Mouse (Mus musculus): Measurements from ENCODE around the gene Cnih2. TPM values are rescaled to one million over a fixed set of nuclear protein-coding genes. Genes with fewer than 3 reads are reported as not detected.
A peak's percentile ranks its signal among the peaks of the same experiment; 100 is the strongest.

Gene Cnih2
- polyA plus RNA-seq, 1 experiment from 2014 or later, result 0.70 TPM

DNA sequence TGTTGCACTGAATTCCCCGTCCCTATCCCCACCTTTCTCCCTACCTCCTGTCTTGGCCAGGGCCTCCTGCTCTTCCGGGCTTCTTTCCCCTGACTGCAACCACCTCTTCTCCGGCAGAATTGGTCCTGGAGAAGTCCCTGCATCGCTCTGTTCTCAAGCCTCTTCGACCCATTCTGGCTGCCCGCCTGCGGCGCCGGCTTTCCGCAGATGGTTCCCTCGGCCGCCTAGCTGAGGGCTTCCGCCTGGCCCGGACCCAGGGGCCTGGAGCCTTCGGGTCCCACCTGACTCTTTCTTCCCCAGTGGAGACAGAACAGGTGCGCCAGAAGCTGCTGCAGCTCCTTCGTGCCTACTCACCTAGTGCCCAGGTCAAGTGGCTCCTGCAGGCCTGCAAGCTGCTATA is 45.5 kb downstream of the Cnih2 start:
- Histone ChIP-seq H3K27me3 (replicated peaks; ENCODE audit: insufficient read depth, low read length) (no peaks in the 10 kb centered on the region), H3K4me3 (ENCODE audit: low read depth, low read length) (no peak overlapping the region), H3K36me3 (ENCODE audit: insufficient read depth, low read length) (peaks cover 8% of the 10 kb centered on the region; the same call in 1 of the 2 replicates), H3K9me3 (ENCODE audit: low read length) (no peaks in the 10 kb centered on the region), H3K27ac (ENCODE audit: low read length) (no peak overlapping the region), H3K4me2 (replicated peaks; ENCODE audit: low read depth, low read length) (no peak overlapping the region), H3K4me1 (ENCODE audit: insufficient read depth, low read depth, low read length) (no peaks in the 10 kb centered on the region), H3K9ac (replicated peaks; ENCODE audit: low read depth) (no peak overlapping the region)
- DNase-seq (ENCODE audit: low spot score), result no peak
- ATAC-seq, result no peak
- TF ChIP-seq EP300 (IDR thresholded peaks at IDR 0.05) (no peak), CTCF (IDR thresholded peaks at IDR 0.05) (no peak)
- 68% methylated on average over 17 of the region's 17 CpGs for WGBS

DNA sequence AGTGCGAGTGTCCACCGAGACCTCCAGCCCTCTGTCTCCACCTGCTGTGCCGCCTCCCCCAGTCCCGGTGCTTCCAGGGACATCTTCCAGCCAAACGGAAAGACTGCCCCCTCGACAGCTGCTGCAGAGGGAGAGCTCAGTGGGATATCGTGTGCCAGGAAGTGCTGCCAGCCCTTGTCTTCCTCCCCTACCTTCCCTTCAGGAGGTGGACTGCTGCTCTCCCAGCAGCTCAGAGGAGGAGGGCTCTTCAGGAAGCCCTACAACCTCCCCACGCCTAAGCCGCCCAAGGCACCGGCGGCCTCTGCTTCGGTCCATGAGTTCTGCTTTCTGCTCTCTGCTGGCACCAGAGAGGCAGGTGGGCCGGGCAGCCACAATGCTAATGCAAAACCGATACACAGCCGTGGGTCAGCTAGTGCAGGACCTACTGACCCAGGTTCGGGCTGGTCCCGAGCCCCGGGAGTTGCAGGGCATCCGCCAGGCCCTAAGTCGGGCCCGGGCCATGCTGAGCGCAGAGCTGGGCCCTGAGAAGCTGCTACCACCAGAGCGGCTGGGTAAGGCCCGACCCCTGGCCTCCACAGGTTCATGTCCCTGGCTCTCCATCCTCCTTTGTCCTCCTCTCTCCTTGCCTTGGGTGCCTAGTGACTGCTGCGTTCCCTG is 46.0 kb downstream of the Cnih2 start:
- Histone ChIP-seq H3K27ac (ENCODE audit: low read length) (no peak overlapping the region), H3K36me3 (ENCODE audit: insufficient read depth, low read length) (peaks cover 10% of the 10 kb centered on the region; the same call in 1 of the 2 replicates), H3K27me3 (replicated peaks; ENCODE audit: insufficient read depth, low read length) (no peaks in the 10 kb centered on the region), H3K9ac (replicated peaks; ENCODE audit: low read depth) (no peak overlapping the region), H3K4me2 (replicated peaks; ENCODE audit: low read depth, low read length) (0 out of 2 replicates have a peak overlapping the region, but pooled peaks have one; percentile 14), H3K9me3 (ENCODE audit: low read length) (no peaks in the 10 kb centered on the region), H3K4me3 (ENCODE audit: low read depth, low read length) (no peak overlapping the region), H3K4me1 (ENCODE audit: insufficient read depth, low read depth, low read length) (no peaks in the 10 kb centered on the region)
- DNase-seq (ENCODE audit: low spot score) (no peak), ATAC-seq (no peak)
- 44% methylated on average over 24 of the region's 25 CpGs for WGBS
- TF ChIP-seq CTCF (IDR thresholded peaks at IDR 0.05), result no peak
- no peak for TF ChIP-seq EP300 (IDR thresholded peaks at IDR 0.05)

GRCm38 (mm10) chr19:5051515-5051914 is 46.8 kb downstream of the Cnih2 start:
- Histone ChIP-seq H3K27me3 (replicated peaks; ENCODE audit: insufficient read depth, low read length) (no peaks in the 10 kb centered on the region), H3K4me1 (ENCODE audit: insufficient read depth, low read depth, low read length) (no peaks in the 10 kb centered on the region), H3K9me3 (ENCODE audit: low read length) (no peaks in the 10 kb centered on the region), H3K4me3 (ENCODE audit: low read depth, low read length) (peak overlapping the region; percentile 14), H3K4me2 (replicated peaks; ENCODE audit: low read depth, low read length) (peak overlapping the region; percentile 54), H3K27ac (ENCODE audit: low read length) (no peak overlapping the region), H3K36me3 (ENCODE audit: insufficient read depth, low read length) (peaks cover 13% of the 10 kb centered on the region; the same call in 1 of the 2 replicates), H3K9ac (replicated peaks; ENCODE audit: low read depth) (no peak overlapping the region)
- WGBS, result 35% methylated on average over 2 of the region's 3 CpGs
- DNase-seq (ENCODE audit: low spot score), result no peak
- TF ChIP-seq EP300 (IDR thresholded peaks at IDR 0.05) (no peak), CTCF (IDR thresholded peaks at IDR 0.05) (no peak)
- ATAC-seq, result no peak

DNA sequence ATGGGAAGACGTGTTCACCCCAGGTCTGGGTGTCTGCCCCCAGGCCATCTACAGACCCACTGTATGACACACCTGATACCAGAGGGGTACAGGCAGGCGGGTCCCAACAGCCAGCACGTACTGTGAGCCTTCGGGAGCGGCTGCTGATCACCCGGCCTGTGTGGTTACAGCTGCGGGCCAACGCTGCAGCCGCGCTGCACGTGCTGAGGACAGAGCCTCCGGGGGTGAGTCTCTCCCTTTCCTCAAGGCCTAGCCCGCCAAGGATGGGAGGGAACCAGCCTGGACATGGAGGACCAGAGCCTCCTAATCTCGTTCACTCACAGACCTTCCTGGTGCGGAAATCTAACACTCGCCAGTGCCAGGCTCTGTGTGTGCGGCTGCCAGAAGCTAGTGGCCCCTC is 47.3 kb downstream of the Cnih2 start:
- DNase-seq (ENCODE audit: low spot score) (peak; percentile 34), ATAC-seq (peak; percentile 32)
- Histone ChIP-seq H3K9ac (replicated peaks; ENCODE audit: low read depth) (0 out of 2 replicates have a peak overlapping the region, but pooled peaks have one; percentile 0), H3K4me1 (ENCODE audit: insufficient read depth, low read depth, low read length) (no peaks in the 10 kb centered on the region), H3K36me3 (ENCODE audit: insufficient read depth, low read length) (peaks cover 13% of the 10 kb centered on the region; the same call in 1 of the 2 replicates), H3K27ac (ENCODE audit: low read length) (peak overlapping the region; percentile 66), H3K27me3 (replicated peaks; ENCODE audit: insufficient read depth, low read length) (no peaks in the 10 kb centered on the region), H3K9me3 (ENCODE audit: low read length) (no peaks in the 10 kb centered on the region), H3K4me2 (replicated peaks; ENCODE audit: low read depth, low read length) (peak overlapping the region; percentile 54), H3K4me3 (ENCODE audit: low read depth, low read length) (peak overlapping the region; percentile 14)
- 4% methylated on average over 17 of the region's 17 CpGs for WGBS
- TF ChIP-seq EP300 (IDR thresholded peaks at IDR 0.05) (0 out of 2 replicates have a peak, but pooled peaks have one; percentile 3), CTCF (IDR thresholded peaks at IDR 0.05) (no peak)

GRCm38 (mm10) chr19:5050047-5050905 is 48.0 kb downstream of the Cnih2 start, which contains the start of gene Rin1:
TSS of gene Rin1 (plus strand) at chr19:5050481.
- H3K36me3 ChIP-seq (ENCODE audit: insufficient read depth, low read length), result peaks cover 13% of the 10 kb centered on the region; the same call in 1 of the 2 replicates
- 0 out of 2 replicates have a peak within 1 kb of the TSS, but pooled peaks have one; percentile 0 for H3K9ac ChIP-seq (replicated peaks; ENCODE audit: low read depth)
- H3K9me3 ChIP-seq (ENCODE audit: low read length), result no peaks in the 10 kb centered on the region
- ATAC-seq (peak; percentile 90), DNase-seq (ENCODE audit: low spot score) (peak; percentile 92)
- peak within 1 kb of the TSS; percentile 14 for H3K4me3 ChIP-seq (ENCODE audit: low read depth, low read length)
- H3K4me1 ChIP-seq (ENCODE audit: insufficient read depth, low read depth, low read length), result no peaks in the 10 kb centered on the region
- peak within 1 kb of the TSS; percentile 66 for H3K27ac ChIP-seq (ENCODE audit: low read length)
- H3K4me2 ChIP-seq (replicated peaks; ENCODE audit: low read depth, low read length), result peak within 1 kb of the TSS; percentile 54
- 17% methylated on average over 13 of the region's 14 CpGs for WGBS
- no peaks in the 10 kb centered on the region for H3K27me3 ChIP-seq (replicated peaks; ENCODE audit: insufficient read depth, low read length)
- TF ChIP-seq EP300 (IDR thresholded peaks at IDR 0.05) (0 out of 2 replicates have a peak, but pooled peaks have one; percentile 12), CTCF (IDR thresholded peaks at IDR 0.05) (peak; percentile 71)

GRCm38 (mm10) chr19:5049325-5049724 is 49.0 kb downstream of the Cnih2 start:
- Histone ChIP-seq H3K9me3 (ENCODE audit: low read length) (no peaks in the 10 kb centered on the region), H3K27ac (ENCODE audit: low read length) (no peak overlapping the region), H3K27me3 (replicated peaks; ENCODE audit: insufficient read depth, low read length) (no peaks in the 10 kb centered on the region), H3K36me3 (ENCODE audit: insufficient read depth, low read length) (peaks cover 13% of the 10 kb centered on the region; the same call in 1 of the 2 replicates), H3K4me2 (replicated peaks; ENCODE audit: low read depth, low read length) (no peak overlapping the region), H3K4me3 (ENCODE audit: low read depth, low read length) (no peak overlapping the region), H3K9ac (replicated peaks; ENCODE audit: low read depth) (no peak overlapping the region), H3K4me1 (ENCODE audit: insufficient read depth, low read depth, low read length) (no peaks in the 10 kb centered on the region)
- no peak for DNase-seq (ENCODE audit: low spot score)
- no peak for ATAC-seq
- no peak for TF ChIP-seq CTCF (IDR thresholded peaks at IDR 0.05)
- no peak for TF ChIP-seq EP300 (IDR thresholded peaks at IDR 0.05)
- WGBS, result 84% methylated on average over 6 of the region's 6 CpGs
